Mouse (Mus musculus) v-Abl transformed pro-B cells (cell line): Measurements from ENCODE around the gene Gsg1l.

ENCODE experiments used
- in situ Hi-C, 2 experiments: fragments of 400-800 bp; cut with MboI; formaldehyde crosslinking; loops; one replicate each; pipeline ENCODE4 v1.15.1; 2025; ENCODE audit not compliant: unreplicated experiment in 2 of 2

Gene Gsg1l

DNA sequence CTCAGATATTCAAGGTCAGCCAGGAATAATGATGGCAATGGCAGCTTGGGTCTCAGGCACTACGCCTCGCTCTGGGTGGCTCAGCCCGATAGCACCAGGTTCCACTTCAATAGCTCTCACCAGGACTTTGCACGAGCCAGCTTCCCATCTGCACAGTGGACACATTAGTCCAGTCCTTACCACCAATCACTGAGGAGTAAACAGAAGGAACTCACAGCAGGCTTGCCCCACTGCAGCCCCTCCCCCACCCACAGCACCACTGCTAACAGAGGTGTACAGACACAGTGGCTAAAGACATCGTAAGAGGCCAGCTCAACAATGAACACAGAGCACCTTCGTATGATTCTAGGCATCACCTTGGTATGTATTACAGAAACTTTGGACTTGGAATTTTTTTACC is 128.4 kb downstream of the Gsg1l start:
- in situ Hi-C loops, result no loop called here

GRCm38 (mm10) chr7:125951911-125952310 is 130.3 kb downstream of the Gsg1l start:
- in situ Hi-C loops, result no loop called here

DNA sequence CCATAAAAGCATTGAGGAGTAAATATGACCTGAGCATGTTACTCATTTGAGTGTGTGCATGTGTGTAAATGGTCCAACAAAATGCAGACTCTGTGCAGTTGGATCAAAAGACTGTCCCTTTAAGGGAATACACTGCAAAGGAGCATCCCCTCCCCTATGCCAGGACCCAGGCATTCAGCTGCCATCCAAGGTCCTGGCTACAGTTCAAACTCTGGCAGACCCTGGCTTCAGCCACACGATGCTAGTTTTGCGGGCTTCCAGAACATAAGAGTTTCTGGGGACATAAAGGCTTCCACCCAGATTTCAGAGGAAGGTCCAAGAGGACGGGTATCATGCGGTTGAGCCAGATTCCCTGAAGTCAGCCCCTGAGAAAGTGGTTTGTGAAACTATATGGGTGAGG is 133.2 kb downstream of the Gsg1l start:
- in situ Hi-C loops, result no loop called here

DNA sequence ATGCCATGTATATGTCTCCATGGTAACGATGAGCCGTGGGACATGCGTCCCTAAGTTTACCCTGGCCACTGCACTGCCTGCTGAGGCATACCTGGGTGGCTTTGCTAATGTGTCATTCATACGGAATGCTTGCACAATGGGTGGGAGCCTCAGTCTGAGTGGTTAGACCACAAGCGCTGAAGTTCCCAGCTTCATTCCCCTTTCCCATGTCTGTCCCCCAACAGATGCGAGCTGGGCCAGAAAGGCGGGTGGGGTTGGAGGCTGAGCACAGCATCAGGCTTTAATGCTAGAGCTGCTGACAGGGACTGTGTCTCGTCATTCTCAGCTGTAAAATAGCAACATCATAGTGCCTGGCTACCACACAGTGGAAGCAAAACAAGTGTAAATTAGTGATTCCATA is 136.3 kb downstream of the Gsg1l start:
- in situ Hi-C loops, result no loop called here

DNA sequence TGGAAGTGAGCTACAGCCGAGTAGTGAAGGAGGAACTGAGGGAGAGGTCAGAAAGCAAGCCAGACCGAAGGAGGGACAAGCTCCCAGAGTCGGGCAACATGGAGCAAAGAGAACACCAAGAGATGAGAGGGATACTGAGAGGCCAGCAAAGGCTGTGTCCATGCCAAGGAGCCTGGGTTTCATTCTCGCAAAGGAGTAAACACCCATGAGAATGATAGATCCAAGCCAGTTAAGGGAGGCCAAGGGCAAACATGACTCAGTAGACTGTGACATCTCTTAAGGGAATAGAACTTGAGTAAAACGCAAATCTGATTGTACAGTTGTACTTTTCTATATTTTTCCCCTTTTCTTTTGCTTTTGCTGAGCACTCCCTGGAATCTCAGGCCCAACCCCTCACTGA is 137.6 kb downstream of the Gsg1l start:
- in situ Hi-C loops, result no loop called here

- in situ Hi-C loops, result no loop called here
These were observed 138.7 kb downstream of the Gsg1l start for GRCm38 (mm10) chr7:125943511-125943910.

DNA sequence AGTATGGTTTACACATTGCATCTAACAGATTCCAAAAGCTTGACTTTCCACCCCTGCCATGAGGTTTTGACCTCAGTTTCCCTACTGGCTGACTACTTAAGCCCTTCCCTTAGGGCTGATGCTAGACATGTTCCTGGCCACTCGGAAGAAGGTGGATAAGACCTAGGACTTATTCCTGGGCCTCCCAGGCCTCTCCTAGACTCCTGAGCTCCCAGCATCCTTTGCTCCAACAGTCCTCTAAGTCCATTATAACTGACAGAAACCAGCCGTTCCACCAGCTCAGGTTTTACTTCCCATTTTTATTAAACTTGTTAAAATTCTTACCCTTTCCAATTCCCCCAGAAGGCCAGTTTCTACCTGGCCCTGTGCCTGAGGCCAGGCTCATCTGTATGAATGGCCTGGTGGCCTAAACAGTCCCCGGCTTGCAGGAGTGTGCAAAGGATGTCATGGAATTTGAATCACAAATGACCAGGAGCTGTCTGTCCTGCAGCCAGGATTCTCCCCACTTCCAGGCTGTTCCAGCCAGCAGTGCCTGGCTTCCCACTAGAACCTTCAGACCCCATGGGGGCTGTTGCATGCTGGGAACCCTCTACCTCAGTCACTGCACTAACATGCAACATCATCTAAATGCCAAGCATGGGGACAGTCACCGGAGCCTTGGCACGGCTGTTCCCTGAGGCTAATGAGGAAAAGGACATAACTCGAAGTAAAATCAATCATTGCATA is 139.7 kb downstream of the Gsg1l start:
- in situ Hi-C loops, result no loop called here

- in situ Hi-C loops, result no loop called here
These were observed 147.9 kb downstream of the Gsg1l start for GRCm38 (mm10) chr7:125934319-125934718.

GRCm38 (mm10) chr7:125933356-125934244 is 148.6 kb downstream of the Gsg1l start:
- in situ Hi-C loops, result no loop called here

DNA sequence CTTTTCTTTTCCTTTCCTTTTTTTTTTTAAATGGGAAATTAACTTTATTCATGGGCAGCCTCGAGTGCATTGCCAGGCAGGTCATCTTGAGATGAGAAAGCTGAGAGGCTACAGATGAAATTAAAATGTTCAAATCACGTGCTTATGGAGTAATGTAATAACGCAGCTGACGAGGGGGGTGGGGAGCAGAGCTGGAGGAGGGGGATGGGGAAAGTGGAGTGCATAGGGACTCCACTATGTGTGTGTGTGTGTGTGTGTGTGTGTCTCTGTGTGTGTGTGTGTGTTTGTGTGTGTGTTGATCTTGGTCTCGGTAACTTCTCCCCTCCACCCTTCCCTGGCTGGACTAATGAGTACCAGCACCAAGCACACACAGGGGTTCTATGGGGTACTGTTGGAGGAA is 150.6 kb downstream of the Gsg1l start:
- in situ Hi-C loops, result no loop called here

GRCm38 (mm10) chr7:125924044-125924443 is 158.2 kb downstream of the Gsg1l start:
- in situ Hi-C loops, result loop anchor here in 1 of 2 experiments (10.0 kb wide), 1 partner anchor 161 kb away; the partner anchor contains the start of gene Gsg1l

DNA sequence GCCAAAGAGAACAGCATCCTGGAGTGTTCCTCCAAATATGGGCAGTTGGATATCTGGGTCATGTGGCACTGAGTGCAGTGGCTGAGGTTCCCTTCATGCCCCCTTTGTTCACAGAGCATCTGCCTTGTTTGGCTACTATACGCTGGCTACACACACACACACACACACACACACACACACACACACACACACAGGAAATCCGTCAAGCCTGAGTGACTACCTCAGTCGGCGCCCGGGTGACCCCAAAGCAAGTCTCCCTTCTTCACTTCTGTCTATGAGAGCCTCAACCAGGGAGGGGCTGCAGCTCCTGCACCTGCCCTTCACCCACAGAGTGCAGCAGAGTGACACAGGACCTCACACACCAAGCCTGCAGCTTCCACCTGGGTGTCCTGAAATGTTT is 161.4 kb downstream of the Gsg1l start:
- in situ Hi-C loops, result loop anchor here in 1 of 2 experiments (10.0 kb wide), 1 partner anchor 164 kb away; the partner anchor contains the start of gene Gsg1l

DNA sequence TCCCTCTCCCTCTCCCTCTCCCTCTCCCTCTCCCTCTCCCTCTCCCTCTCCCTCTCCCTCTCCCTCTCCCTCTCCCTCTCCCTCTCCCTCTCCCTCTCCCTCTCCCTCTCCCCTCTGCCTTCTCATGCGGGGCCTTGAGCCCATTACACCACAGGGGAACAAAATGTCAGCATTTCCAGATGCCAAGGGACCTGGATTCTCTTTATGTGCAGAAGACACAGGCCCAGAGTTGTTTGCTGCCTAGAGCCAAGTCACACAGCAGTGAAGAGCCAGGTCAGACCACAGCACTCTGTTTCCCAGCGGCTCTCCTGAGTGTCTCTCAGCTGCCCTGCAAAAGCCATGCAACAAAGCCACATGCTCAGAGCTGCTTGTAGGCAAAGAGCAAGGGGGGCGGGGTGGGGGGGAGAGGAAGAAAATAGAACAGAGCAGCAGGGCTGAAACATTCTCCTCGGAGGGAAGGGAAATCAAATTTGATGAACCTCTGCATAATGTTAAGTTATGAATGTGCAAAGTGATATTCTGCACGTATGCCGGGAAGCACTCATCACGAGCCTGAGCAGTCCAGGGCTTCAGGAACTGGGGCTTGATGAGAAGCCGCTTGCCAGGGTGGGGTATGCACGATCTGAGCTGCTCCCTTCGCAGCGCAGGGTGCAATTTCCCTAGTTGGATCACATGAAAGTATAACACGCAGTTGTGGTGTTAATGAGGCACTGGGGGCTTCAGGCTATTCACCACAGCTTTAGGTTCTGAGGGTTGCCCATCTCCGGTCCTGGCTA is 181.6 kb downstream of the Gsg1l start:
- in situ Hi-C loops, result no loop called here

- in situ Hi-C loops, result no loop called here
These were observed 182.3 kb downstream of the Gsg1l start for GRCm38 (mm10) chr7:125899916-125900315.

- in situ Hi-C loops, result no loop called here
These were observed 183.2 kb downstream of the Gsg1l start for GRCm38 (mm10) chr7:125899036-125899435.

GRCm38 (mm10) chr7:125897059-125897458 is 185.2 kb downstream of the Gsg1l start:
- in situ Hi-C loops, result no loop called here

- in situ Hi-C loops, result no loop called here
These were observed 188.6 kb downstream of the Gsg1l start for GRCm38 (mm10) chr7:125893621-125894020.

- in situ Hi-C loops, result no loop called here
These were observed 193.8 kb downstream of the Gsg1l start for GRCm38 (mm10) chr7:125888373-125888772.

DNA sequence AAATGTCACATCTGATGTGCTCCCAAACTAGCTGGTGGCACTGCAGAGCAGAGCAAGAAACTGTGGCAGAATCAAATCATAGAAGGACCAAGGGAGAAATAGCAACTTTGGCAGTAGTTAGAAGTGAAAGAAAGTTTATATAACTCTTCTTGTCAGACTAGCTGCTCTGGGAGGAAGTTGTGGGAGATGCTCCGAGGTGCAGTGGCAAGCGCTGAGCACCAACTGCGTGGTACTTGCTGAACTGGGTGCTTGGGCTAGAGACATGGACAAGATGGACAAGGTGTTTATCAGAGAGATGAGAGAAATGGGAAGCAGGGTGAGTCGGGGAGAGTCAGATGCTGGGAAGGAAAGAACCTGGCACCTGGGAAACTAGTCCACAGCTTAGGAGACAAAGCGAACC is 194.4 kb downstream of the Gsg1l start:
- in situ Hi-C loops, result no loop called here

- in situ Hi-C loops, result no loop called here
These were observed 195.1 kb downstream of the Gsg1l start for GRCm38 (mm10) chr7:125887124-125887523.

GRCm38 (mm10) chr7:125886116-125886680 is 196.0 kb downstream of the Gsg1l start:
- in situ Hi-C loops, result no loop called here
